Mouse (Mus musculus) heart, adult 2 months (tissue): ENCODE results near the gene Tssk4. TPM values are rescaled to one million over a fixed set of nuclear protein-coding genes. Genes with fewer than 3 reads are reported as not detected.

Experiments used
- DNase-seq, 2 experiments: peaks; one replicate each; pipeline ENCODE4 v3.0.0; 2021
- H3K27ac ChIP-seq: fragments of 200-600 bp; 2 replicates; pipeline ENCODE4 v1.8.1; 2022
- H3K27me3 ChIP-seq: fragments of 200-500 bp; 2 replicates; pipeline ENCODE4 v1.6.1; 2012; ENCODE audit warnings: mild to moderate bottlenecking, low read length, inconsistent platforms, mixed read lengths; ENCODE audit not compliant: control insufficient read depth, insufficient read depth
- H3K36me3 ChIP-seq: fragments of 200-500 bp; 2 replicates; pipeline ENCODE4 v1.6.1; 2012; ENCODE audit warnings: low read length, inconsistent platforms; ENCODE audit not compliant: control insufficient read depth, insufficient read depth
- H3K4me1 ChIP-seq: fragments of 200-500 bp; 2 replicates; pipeline ENCODE4 v1.6.1; 2011; ENCODE audit warnings: low read length; ENCODE audit not compliant: control insufficient read depth, insufficient read depth
- H3K4me3 ChIP-seq: fragments of 200-600 bp; 2 replicates; pipeline ENCODE4 v1.8.1; 2022
- H3K79me2 ChIP-seq: fragments of 200-500 bp; replicated peaks from 2 replicates; pipeline ENCODE4 v1.6.1; 2012; ENCODE audit warnings: mild to moderate bottlenecking, inconsistent platforms, low read length, moderate library complexity, mixed read lengths; ENCODE audit not compliant: control insufficient read depth, insufficient read depth
- H3K9ac ChIP-seq: fragments of 200-500 bp; 2 replicates; pipeline ENCODE4 v1.6.1; 2012; ENCODE audit warnings: low read depth, mild to moderate bottlenecking, control low read depth, inconsistent platforms, low read length, mixed read lengths
- CTCF ChIP-seq: fragments of 200-600 bp; IDR thresholded peaks from 2 replicates; pipeline ENCODE4 v1.8.1; 2022; ENCODE audit warnings: antibody characterized with exemption, mild to moderate bottlenecking, moderate library complexity
- EP300 ChIP-seq: fragments of 200-500 bp; IDR thresholded peaks from 2 replicates; pipeline ENCODE4 v1.6.1; 2011; ENCODE audit warnings: low read depth, low read length, control low read depth; ENCODE audit not compliant: insufficient read depth
- POLR2A ChIP-seq: fragments of 200-500 bp; IDR thresholded peaks from 2 replicates; pipeline ENCODE4 v1.6.1; 2011; ENCODE audit warnings: mild to moderate bottlenecking, low read depth, low read length, control low read depth; ENCODE audit not compliant: insufficient read depth
- WGBS: fragments of 180-500 bp; shearing (Covaris S2); methylation state at CpG from one replicate; pipeline ENCODE4 v1.1.7; 2018; 5-methylcytosine and 5-hydroxymethylcytosine counted together
- intact Hi-C: fragments of 180-260 bp; cut with DNase I; formaldehyde crosslinking; loops from one replicate; pipeline ENCODE4 v1.15.1; 2025
- polyA plus RNA-seq: library from polyadenylated mRNA; depleted of rRNA; stranded (reverse); fragments of >200 nt; gene quantifications from 2 replicates; pipeline ENCODE4 v1.2.3, GENCODE M21; 2012
- total RNA-seq, 2 experiments: library from RNA; stranded (reverse); gene quantifications; 2 replicates each; pipeline ENCODE4 v1.2.3; 2021

Gene Tssk4
- total and polyA plus RNA-seq, 3 experiments = 0.34 to 0.55 (median 0.47) TPM

DNA sequence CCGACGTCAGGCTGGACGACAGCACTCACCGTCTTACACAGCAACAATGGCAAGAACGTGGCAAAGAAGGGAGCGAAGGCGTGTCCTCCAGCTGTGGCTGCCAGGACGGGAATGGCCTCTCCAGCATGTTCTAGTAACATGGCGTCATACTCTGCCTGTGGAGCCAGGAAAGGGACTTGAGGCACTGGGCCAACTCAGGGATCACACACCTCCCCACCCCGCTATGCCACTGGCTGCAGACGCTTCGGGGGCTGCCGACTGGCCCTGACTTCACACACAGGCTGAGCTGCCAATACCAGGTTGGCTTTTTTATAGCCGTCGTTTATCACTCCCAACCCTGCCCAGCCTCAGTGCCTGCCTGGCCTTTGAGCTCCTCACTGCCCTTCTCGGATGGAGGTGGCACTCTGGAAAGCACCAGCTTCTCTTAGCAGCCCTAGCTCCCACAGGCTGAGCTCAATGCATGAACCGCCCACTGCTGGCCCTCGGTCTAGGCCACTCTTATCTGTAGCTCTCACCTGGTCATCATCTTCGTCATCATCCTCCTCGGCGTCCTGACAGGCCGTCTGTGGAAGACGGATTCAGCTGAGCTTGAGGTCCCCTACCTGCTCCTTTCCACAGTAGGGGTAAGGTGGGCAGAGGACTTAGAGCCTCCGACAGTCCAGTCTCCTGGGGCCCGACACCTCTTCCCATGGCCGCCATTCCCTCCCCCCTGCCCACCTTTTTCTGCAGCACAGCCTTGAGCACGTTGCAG, 21.7 kb upstream of the Tssk4 start:
- no peak for TF ChIP-seq CTCF
- Histone ChIP-seq H3K9ac (no peak overlapping the region), H3K4me1 (no peaks in the 10 kb centered on the region), H3K79me2 (no peaks in the 10 kb centered on the region), H3K27me3 (no peaks in the 10 kb centered on the region), H3K4me3 (no peak overlapping the region), H3K27ac (no peak overlapping the region), H3K36me3 (no peaks in the 10 kb centered on the region)
- 80% methylated on average over 27 of the region's 27 CpGs for WGBS
- DNase-seq = peak in 1 of 2 experiments; percentile 32
- intact Hi-C loops = loop anchor here (2.0 kb wide), 1 partner anchor 117 kb away; the partner anchor contains the start of genes Dhrs1 and Nop9

DNA sequence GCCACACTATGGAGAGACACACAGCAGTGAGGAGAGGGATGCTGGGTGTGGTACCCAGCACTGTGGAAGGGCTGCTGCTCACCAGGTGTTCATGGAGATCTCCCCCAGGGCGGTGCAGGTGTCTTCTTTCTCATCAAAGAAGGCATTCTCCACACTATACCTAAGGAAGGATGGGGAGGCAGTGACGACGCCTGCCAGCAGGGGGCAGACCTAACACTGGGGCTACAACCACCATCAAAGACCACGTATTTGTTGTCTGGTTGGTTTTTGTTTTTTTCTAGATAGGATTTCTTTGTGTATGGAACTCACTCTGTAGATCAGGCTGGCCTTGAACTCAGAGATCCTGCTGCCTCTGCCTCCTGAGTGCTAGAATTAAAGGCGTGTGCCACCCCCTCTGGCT, 20.7 kb upstream of the Tssk4 start:
- 45% methylated on average over 5 of the region's 5 CpGs for WGBS
- no peak overlapping the region for H3K27ac ChIP-seq
- H3K4me3 ChIP-seq = no peak overlapping the region
- TF ChIP-seq POLR2A = no peak
- TF ChIP-seq CTCF = peak; percentile 95
- no peak; the same call in 1 of the 2 replicates for TF ChIP-seq EP300
- H3K79me2 ChIP-seq = no peaks in the 10 kb centered on the region
- DNase-seq = peak; percentile 40 to 77
- no peaks in the 10 kb centered on the region for H3K4me1 ChIP-seq
- no peak overlapping the region for H3K9ac ChIP-seq
- intact Hi-C loops = loop anchor here (2.0 kb wide), 1 partner anchor 115 kb away; the partner anchor contains the start of genes Dhrs1 and Nop9
- H3K36me3 ChIP-seq = no peaks in the 10 kb centered on the region
- no peaks in the 10 kb centered on the region for H3K27me3 ChIP-seq

DNA sequence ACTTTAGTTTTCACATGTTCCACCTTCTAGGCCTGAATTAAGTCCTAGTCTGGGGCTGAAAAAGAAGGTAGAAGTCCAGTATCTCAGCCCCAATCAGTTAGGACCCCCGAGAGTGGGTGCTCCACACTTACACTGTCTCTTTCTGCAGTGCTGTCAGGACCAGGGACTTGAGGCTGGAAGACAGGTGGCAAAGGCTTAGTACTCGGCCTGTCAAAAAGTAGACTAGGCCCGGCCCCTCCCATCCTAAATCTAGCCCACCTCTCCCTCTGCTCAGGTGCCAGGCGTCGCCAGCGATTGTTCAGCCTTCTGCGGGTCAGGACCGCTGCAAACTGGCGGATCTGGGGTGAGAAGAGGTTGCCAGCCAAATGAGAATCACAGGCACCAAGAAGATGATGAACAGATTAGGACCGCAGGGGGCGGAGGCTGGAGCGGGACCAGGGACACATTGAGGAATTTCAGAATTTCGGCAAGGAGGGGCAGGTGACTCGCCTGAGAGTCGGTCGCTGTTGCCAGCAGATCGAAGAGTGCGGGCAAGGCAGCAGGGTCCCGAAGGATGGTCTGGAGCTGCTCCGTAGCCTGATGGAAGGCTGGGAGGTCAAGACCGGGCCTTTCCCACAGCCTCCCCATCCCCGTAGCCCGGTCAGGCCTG, 15.0 kb upstream of the Tssk4 start:
- H3K27ac ChIP-seq = peak overlapping the region; percentile 81
- WGBS = 4% methylated on average over 23 of the region's 23 CpGs
- no peaks in the 10 kb centered on the region for H3K79me2 ChIP-seq
- peak overlapping the region; percentile 73 for H3K4me3 ChIP-seq
- intact Hi-C loops = loop anchor here (5.0 kb wide), 1 partner anchor 37 kb away; the partner anchor contains the start of genes Gmpr2 and Nedd8
- H3K4me1 ChIP-seq = no peaks in the 10 kb centered on the region
- H3K36me3 ChIP-seq = peaks cover 2% of the 10 kb centered on the region; the same call in 1 of the 2 replicates
- H3K9ac ChIP-seq = peak overlapping the region; percentile 80
- no peak for TF ChIP-seq EP300
- TF ChIP-seq POLR2A = no peak
- no peak for TF ChIP-seq CTCF
- no peaks in the 10 kb centered on the region for H3K27me3 ChIP-seq
- peak in 1 of 2 experiments; percentile 54 for DNase-seq

DNA sequence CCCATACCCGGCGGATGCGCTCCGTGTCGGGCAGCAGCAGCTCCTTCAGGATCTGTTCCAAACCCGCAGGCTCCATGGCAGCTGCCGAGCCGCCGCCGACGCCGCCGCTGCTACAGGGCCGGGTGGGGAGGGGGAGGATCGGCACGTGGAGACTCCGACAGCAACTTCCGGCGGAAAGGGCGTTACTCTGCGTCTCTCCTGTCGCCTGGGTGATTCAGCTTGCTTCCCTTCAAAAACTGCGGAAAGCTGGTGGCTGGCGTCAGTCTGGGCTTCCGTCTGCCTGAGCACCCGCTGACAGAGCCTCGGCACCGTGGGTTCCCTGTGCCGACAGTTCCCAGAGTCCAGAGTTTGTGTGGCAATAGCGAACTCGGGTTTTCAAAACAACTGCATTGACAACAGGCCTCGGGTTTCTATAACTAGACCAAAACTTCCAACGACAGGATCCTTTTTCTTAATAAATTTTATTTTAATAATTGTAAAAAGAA, 14.4 kb upstream of the Tssk4 start, which contains the start of gene Ipo4:
TSS of gene Ipo4 (minus strand) at position 435 of the 485 bp plus-strand sequence.
- Histone ChIP-seq H3K27me3 (no peaks in the 10 kb centered on the region), H3K27ac (peak within 1 kb of the TSS; percentile 81), H3K4me3 (peak within 1 kb of the TSS; percentile 73), H3K9ac (peak within 1 kb of the TSS; percentile 80), H3K36me3 (peaks cover 2% of the 10 kb centered on the region; the same call in 1 of the 2 replicates), H3K4me1 (no peaks in the 10 kb centered on the region), H3K79me2 (0 out of 2 replicates have a peak, but pooled peaks cover 2% of the 10 kb centered on the region)
- peak; percentile 89 to 90 for DNase-seq
- intact Hi-C loops = loop anchor here (2.0 to 5.0 kb wide), 2 partner anchors 37 to 45 kb away; partner anchors contain the start of genes Gmpr2, Nedd8 and Tinf2
- under 1% methylated on average over 33 of the region's 33 CpGs for WGBS
- TF ChIP-seq CTCF (no peak), EP300 (peak; percentile 79; the same call in 1 of the 2 replicates), POLR2A (peak; percentile 86)

DNA sequence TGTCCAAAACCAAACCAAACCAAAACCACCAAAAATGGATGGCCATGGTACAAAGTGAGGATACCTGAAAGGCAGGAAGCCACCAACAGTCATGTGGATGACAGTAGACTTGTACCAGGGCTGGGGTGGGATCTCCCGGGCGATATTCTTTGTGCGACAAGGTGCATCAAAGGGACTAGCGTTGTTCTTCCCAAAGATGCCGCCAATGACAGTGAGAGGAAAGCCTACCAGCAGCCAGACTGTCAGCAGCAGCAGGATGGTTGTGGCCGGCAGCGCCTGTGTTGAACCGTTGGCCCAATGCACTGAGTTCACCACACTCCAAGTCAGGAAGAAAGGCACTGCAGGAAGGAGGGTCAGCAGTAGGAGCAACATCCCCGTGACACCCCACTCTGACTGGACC, 12.2 kb upstream of the Tssk4 start, which contains the start of gene Gm49378:
TSS of gene Gm49378 (minus strand) at position 101 of the 400 bp plus-strand sequence.
- peaks cover 3% of the 10 kb centered on the region for H3K4me1 ChIP-seq
- H3K27me3 ChIP-seq = no peaks in the 10 kb centered on the region
- H3K27ac ChIP-seq = no peak within 1 kb of the TSS
- TF ChIP-seq EP300 (no peak), CTCF (no peak), POLR2A (no peak)
- H3K4me3 ChIP-seq = no peak within 1 kb of the TSS
- H3K9ac ChIP-seq = no peak within 1 kb of the TSS
- no peak for DNase-seq
- H3K36me3 ChIP-seq = peaks cover 2% of the 10 kb centered on the region; the same call in 1 of the 2 replicates
- intact Hi-C loops = loop anchor here (2.0 to 5.0 kb wide), 2 partner anchors 35 to 43 kb away; partner anchors contain the start of genes Gmpr2, Nedd8 and Tinf2
- 92% methylated on average over 9 of the region's 9 CpGs for WGBS
- 0 out of 2 replicates have a peak, but pooled peaks cover 2% of the 10 kb centered on the region for H3K79me2 ChIP-seq
